Mouse (Mus musculus): Measurements from ENCODE around the gene Sprr2a3.
"Not testable (repeated sequence)": the region's sequence is repeated elsewhere in the genome, so short reads cannot be mapped to it uniquely, and the experiment has no call there.

- TF ChIP-seq USF1 (IDR thresholded peaks at IDR 0.05; ENCODE audit: low read depth, low read length); POLR2A (IDR thresholded peaks at IDR 0.05; ENCODE audit: control insufficient read depth in 1 of 2, insufficient read depth in 1 of 2, low read depth in 1 of 2, low read length in 2 of 2, poor library complexity in 1 of 2); MAFK (IDR thresholded peaks at IDR 0.05; ENCODE audit: borderline replicate concordance, low read depth, low read length); MYB (IDR thresholded peaks at IDR 0.05; ENCODE audit: low read depth, low read length); SMC3 (IDR thresholded peaks at IDR 0.05; ENCODE audit: low read depth, low read length); CTCF (IDR thresholded peaks at IDR 0.05 in 2 of 3, conservative IDR thresholded peaks at IDR 0.05 in 1 of 3; ENCODE audit: control insufficient read depth in 1 of 3, insufficient read depth in 1 of 3, low read depth in 2 of 3, low read length in 3 of 3, poor library complexity in 1 of 3, severe bottlenecking in 1 of 3); EP300 (IDR thresholded peaks at IDR 0.05; ENCODE audit: low read depth in 1 of 2, low read length in 2 of 2); NRF1 (IDR thresholded peaks at IDR 0.05; ENCODE audit: insufficient read depth, low read depth, low read length, poor library complexity, severe bottlenecking): not testable (repeated sequence)
Measured at GRCm38 (mm10) chr3:92285101-92285500, at the start of gene Sprr2a3.
